8 mouse cellular contexts compared by ENCODE assay signal in the genomic region with DNA sequence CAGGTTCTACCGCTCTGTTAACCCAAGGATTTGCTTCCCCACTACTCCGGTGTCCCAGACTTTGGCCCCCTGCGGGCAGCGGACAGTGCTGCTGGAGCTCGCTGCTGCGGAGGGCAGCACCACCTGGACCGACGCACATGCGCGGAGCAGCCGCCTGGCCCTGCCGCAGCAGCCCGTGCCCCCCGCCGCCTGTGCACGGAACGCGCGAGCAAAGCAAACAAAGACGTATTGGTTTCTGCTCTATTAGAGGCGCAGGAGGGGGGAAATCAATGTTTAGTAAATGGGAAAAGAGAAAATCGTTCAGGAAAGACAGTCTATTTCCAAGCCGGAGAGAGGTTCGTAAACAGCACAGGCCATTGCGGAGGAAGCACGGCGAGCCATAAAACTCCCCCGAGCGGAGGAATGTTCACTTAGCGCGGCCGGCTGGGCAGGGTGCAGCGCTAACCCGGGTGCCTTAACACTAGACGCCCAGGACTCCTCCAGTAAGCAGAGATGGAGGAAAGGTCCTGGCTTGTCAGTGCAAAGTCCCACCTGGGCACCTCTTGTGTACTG. TPM values are rescaled to one million over a fixed set of nuclear protein-coding genes. Genes with fewer than 3 reads are reported as not detected.
DNase-seq lines count a peak whose midpoint lies in the region; ATAC-seq and TF ChIP-seq lines count a peak whose summit lies in the region.

No protein-coding gene starts in this region.

- H3K36me3 ChIP-seq in heart, embryonic 16.5 days (ENCODE audit: control insufficient read depth, insufficient read depth), result no peaks in the 10 kb centered on the region
- H3K36me3 ChIP-seq in forebrain, postnatal 0 days (ENCODE audit: insufficient read depth), result no peaks in the 10 kb centered on the region
- no peaks in the 10 kb centered on the region for H3K36me3 ChIP-seq in liver, embryonic 12.5 days
- no peaks in the 10 kb centered on the region for H3K36me3 ChIP-seq in stomach, embryonic 16.5 days (ENCODE audit: control insufficient read depth, insufficient read depth, low read length)

- 0 out of 2 replicates have a peak, but pooled peaks cover 4% of the 10 kb centered on the region for H3K4me1 ChIP-seq in heart, embryonic 16.5 days (ENCODE audit: control insufficient read depth, insufficient read depth, low read length)
- H3K4me1 ChIP-seq in cerebellum, adult 2 months (ENCODE audit: control insufficient read depth, insufficient read depth, low read length), result no peaks in the 10 kb centered on the region
- peaks cover 3% of the 10 kb centered on the region; the same call in 1 of the 2 replicates for H3K4me1 ChIP-seq in forebrain, postnatal 0 days (ENCODE audit: insufficient read depth)
- peaks cover 41% of the 10 kb centered on the region for H3K4me1 ChIP-seq in liver, embryonic 12.5 days
- H3K4me1 ChIP-seq in stomach, embryonic 16.5 days (ENCODE audit: control insufficient read depth, insufficient read depth, low read length), result peaks cover 5% of the 10 kb centered on the region; the same call in 1 of the 2 replicates

- no peak for DNase-seq in heart, postnatal 36 days
- DNase-seq in cerebellum, adult 2 months, result peak; percentile 67 to 75
- peak; percentile 71 for DNase-seq in forebrain, postnatal 0 days
- no peak for DNase-seq in gastrocnemius, postnatal 36 days
- no peak for DNase-seq in ovary, postnatal 10 days (ENCODE audit: low spot score)

- 0 out of 2 replicates have a peak, but pooled peaks have one; percentile 32 for TF ChIP-seq POLR2A in cerebellum, adult 2 months (IDR thresholded peaks at IDR 0.05; ENCODE audit: borderline replicate concordance, insufficient read depth, low read length)

- peak overlapping the region; percentile 54 for H3K4me3 ChIP-seq in heart, embryonic 16.5 days (ENCODE audit: low read length)
- peak overlapping the region; percentile 53 for H3K4me3 ChIP-seq in cerebellum, adult 2 months (replicated peaks; ENCODE audit: insufficient read depth, low read depth, low read length)
- peak overlapping the region; percentile 37 for H3K4me3 ChIP-seq in forebrain, postnatal 0 days (ENCODE audit: low read depth, low read length)
- peak overlapping the region; percentile 30 for H3K4me3 ChIP-seq in liver, embryonic 12.5 days
- peak overlapping the region; percentile 38 for H3K4me3 ChIP-seq in stomach, embryonic 16.5 days (replicated peaks; ENCODE audit: low read length)

- intact Hi-C loops in heart, postnatal 36 days (cut with DNase I), result no loop called here
- intact Hi-C loops in gastrocnemius, postnatal 36 days (cut with DNase I), result no loop called here

- no peak overlapping the region for H3K9ac ChIP-seq in heart, embryonic 16.5 days (ENCODE audit: low read length)
- H3K9ac ChIP-seq in forebrain, postnatal 0 days, result peak overlapping the region; percentile 51
- H3K9ac ChIP-seq in liver, embryonic 12.5 days, result no peak overlapping the region
- H3K9ac ChIP-seq in stomach, embryonic 16.5 days (ENCODE audit: low read length), result no peak overlapping the region

- H3K9me3 ChIP-seq in heart, embryonic 16.5 days (replicated peaks; ENCODE audit: control insufficient read depth, low read length), result no peaks in the 10 kb centered on the region
- H3K9me3 ChIP-seq in forebrain, postnatal 0 days (ENCODE audit: low read length), result no peaks in the 10 kb centered on the region
- no peaks in the 10 kb centered on the region for H3K9me3 ChIP-seq in liver, embryonic 12.5 days (replicated peaks)
- H3K9me3 ChIP-seq in stomach, embryonic 16.5 days (replicated peaks; ENCODE audit: control insufficient read depth, low read length), result no peaks in the 10 kb centered on the region

- H3K27ac ChIP-seq in heart, embryonic 16.5 days (ENCODE audit: low read length), result no peak overlapping the region
- H3K27ac ChIP-seq in cerebellum, adult 2 months (ENCODE audit: insufficient read depth, low read length), result no peak overlapping the region
- H3K27ac ChIP-seq in forebrain, postnatal 0 days (ENCODE audit: low read depth, low read length), result 0 out of 2 replicates have a peak overlapping the region, but pooled peaks have one; percentile 9
- H3K27ac ChIP-seq in liver, embryonic 12.5 days, result no peak overlapping the region
- H3K27ac ChIP-seq in stomach, embryonic 16.5 days (ENCODE audit: low read length), result no peak overlapping the region

- ATAC-seq in heart, embryonic 16.5 days (replicated peaks; ENCODE audit: extremely low read depth, insufficient read depth, low FRiP score), result no peak
- peak; percentile 66 for ATAC-seq in forebrain, postnatal 0 days
- ATAC-seq in liver, embryonic 12.5 days, result no peak
- no peak for ATAC-seq in stomach, embryonic 16.5 days (ENCODE audit: insufficient read depth, low FRiP score)

- WGBS in heart, embryonic 16.5 days, result under 1% methylated on average over 35 of the region's 35 CpGs
- 1% methylated on average over 35 of the region's 35 CpGs for WGBS in cerebellum, adult 2 months
- WGBS in forebrain, postnatal 0 days, result under 1% methylated on average over 35 of the region's 35 CpGs
- WGBS in liver, embryonic 12.5 days (ENCODE audit: insufficient replicate concordance), result 2% methylated on average over 35 of the region's 35 CpGs
- under 1% methylated on average over 35 of the region's 35 CpGs for WGBS in stomach, embryonic 16.5 days

- H3K27me3 ChIP-seq in heart, embryonic 16.5 days (ENCODE audit: control insufficient read depth, insufficient read depth, low read length), result peaks cover 67% of the 10 kb centered on the region
- no peaks in the 10 kb centered on the region for H3K27me3 ChIP-seq in cerebellum, adult 2 months (ENCODE audit: control insufficient read depth, insufficient read depth, low read length)
- peaks cover 57% of the 10 kb centered on the region for H3K27me3 ChIP-seq in forebrain, postnatal 0 days (ENCODE audit: insufficient read depth, low read length)
- peaks cover 98% of the 10 kb centered on the region for H3K27me3 ChIP-seq in liver, embryonic 12.5 days (replicated peaks)
- peaks cover 70% of the 10 kb centered on the region for H3K27me3 ChIP-seq in stomach, embryonic 16.5 days (ENCODE audit: control insufficient read depth, insufficient read depth, low read length)

- TF ChIP-seq CTCF in cerebellum, adult 2 months (IDR thresholded peaks at IDR 0.05; ENCODE audit: borderline replicate concordance, insufficient read depth, low read depth, low read length), result no peak
- peak; percentile 32; the same call in 1 of the 2 replicates for TF ChIP-seq CTCF in forebrain, postnatal 0 days (IDR thresholded peaks at IDR 0.05; ENCODE audit: low read depth)

- H3K4me2 ChIP-seq in heart, embryonic 16.5 days (ENCODE audit: low read depth, low read length), result peak overlapping the region; percentile 75
- H3K4me2 ChIP-seq in forebrain, postnatal 0 days (ENCODE audit: low read depth), result peak overlapping the region; percentile 73
- peak overlapping the region; percentile 48 for H3K4me2 ChIP-seq in liver, embryonic 12.5 days
- peak overlapping the region; percentile 58 for H3K4me2 ChIP-seq in stomach, embryonic 16.5 days (ENCODE audit: low read depth, low read length)

RNA-seq across cellular contexts. Expression of a gene that starts 21.4 kb away (rescaled TPM):
- polyA plus RNA-seq in heart, embryonic 16.5 days (2015; fragmentation: Nextera tagmentation; extraction: Ambion mirVana), result 2.2 and 2.6 TPM in 2 replicates
- 10 to 100 TPM; 10.5 to 13.3 TPM for total RNA-seq in heart, postnatal 36 days (2021)
- polyA plus RNA-seq in cerebellum, adult 2 months (2012; rRNA removed), result 130 and 148 TPM in 2 replicates
- total RNA-seq in forebrain, postnatal 0 days (2014; rRNA removed), result 29.7 and 49.5 TPM in 2 replicates
- 3.0 and 5.0 TPM in 2 replicates for polyA plus RNA-seq in forebrain, postnatal 0 days (2015; fragmentation: Nextera tagmentation; extraction: Ambion mirVana)
- polyA plus RNA-seq in liver, embryonic 12.5 days (2016; fragmentation: Nextera tagmentation; extraction: Ambion mirVana), result 0.02 and 0.13 TPM in 2 replicates
- 0.19 and 0.35 TPM in 2 replicates for polyA plus RNA-seq in stomach, embryonic 16.5 days (2015; fragmentation: Nextera tagmentation; extraction: Ambion mirVana)
- under 1 TPM; 0.35 to 0.71 TPM for total RNA-seq in gastrocnemius, postnatal 36 days (2021)

RNA-seq across cellular contexts. Expression of a gene that starts 37.6 kb away (rescaled TPM):
- polyA plus RNA-seq in heart, embryonic 16.5 days (2015; fragmentation: Nextera tagmentation; extraction: Ambion mirVana), result 1.2 and 1.5 TPM in 2 replicates
- total RNA-seq in heart, postnatal 36 days (2021), result 1 to 10 TPM; 4.2 to 5.3 TPM
- 44.9 and 52.5 TPM in 2 replicates for polyA plus RNA-seq in cerebellum, adult 2 months (2012; rRNA removed)
- 5.2 and 7.2 TPM in 2 replicates for total RNA-seq in forebrain, postnatal 0 days (2014; rRNA removed)
- 3.7 and 6.0 TPM in 2 replicates for polyA plus RNA-seq in forebrain, postnatal 0 days (2015; fragmentation: Nextera tagmentation; extraction: Ambion mirVana)
- polyA plus RNA-seq in liver, embryonic 12.5 days (2016; fragmentation: Nextera tagmentation; extraction: Ambion mirVana), result 0.06 and 0.10 TPM in 2 replicates
- polyA plus RNA-seq in stomach, embryonic 16.5 days (2015; fragmentation: Nextera tagmentation; extraction: Ambion mirVana), result 0.47 and 0.90 TPM in 2 replicates
- 10 to 100 TPM; 33.5 to 35.9 TPM for total RNA-seq in gastrocnemius, postnatal 36 days (2021)

RNA-seq across cellular contexts. Expression of a gene that starts 39.9 kb away (rescaled TPM):
- polyA plus RNA-seq in heart, embryonic 16.5 days (2015; fragmentation: Nextera tagmentation; extraction: Ambion mirVana), result 10.2 and 14.4 TPM in 2 replicates
- total RNA-seq in heart, postnatal 36 days (2021), result 10 to 100 TPM; 22.3 to 22.6 TPM
- polyA plus RNA-seq in cerebellum, adult 2 months (2012; rRNA removed), result 27.8 and 31.7 TPM in 2 replicates
- total RNA-seq in forebrain, postnatal 0 days (2014; rRNA removed), result 14.1 and 14.2 TPM in 2 replicates
- 12.9 and 13.4 TPM in 2 replicates for polyA plus RNA-seq in forebrain, postnatal 0 days (2015; fragmentation: Nextera tagmentation; extraction: Ambion mirVana)
- 4.9 and 5.0 TPM in 2 replicates for polyA plus RNA-seq in liver, embryonic 12.5 days (2016; fragmentation: Nextera tagmentation; extraction: Ambion mirVana)
- 11.3 and 11.8 TPM in 2 replicates for polyA plus RNA-seq in stomach, embryonic 16.5 days (2015; fragmentation: Nextera tagmentation; extraction: Ambion mirVana)
- total RNA-seq in gastrocnemius, postnatal 36 days (2021), result 10 to 100 TPM in 1 of 2 experiments, 1 to 10 TPM in 1; 9.3 to 11.2 TPM

Comparison
In these comparisons a context has a peak if more than half of its experiments do, and no peak if none do; other contexts are left out.
1. DNase-seq: peak in cerebellum, adult 2 months (2 of 2) and forebrain, postnatal 0 days (single experiment); none in heart, postnatal 36 days (0 of 2), gastrocnemius, postnatal 36 days (0 of 2) and ovary, postnatal 10 days (single experiment).
2. RNA of a gene that starts 21.4 kb away (polyA plus RNA-seq): 130 to 148 TPM in cerebellum, adult 2 months; 3.0 to 5.0 TPM in forebrain, postnatal 0 days, 2.2 to 2.6 TPM in heart, embryonic 16.5 days, 0.19 to 0.35 TPM in stomach, embryonic 16.5 days and 0.02 to 0.13 TPM in liver, embryonic 12.5 days; every median in the first group is over 10 times any median in the second.
3. Peak in every context shown above with its lines, with median percentiles within 50 percentile points of each other: H3K4me2 ChIP-seq and H3K4me3 ChIP-seq.